Mouse (Mus musculus): Measurements from ENCODE around the gene Lrp11. TPM values are rescaled to one million over a fixed set of nuclear protein-coding genes. Genes with fewer than 3 reads are reported as not detected.

Lrp11 gene
- total RNA-seq, 1 experiment from 2014 or later, result 1.5 TPM

Other genes with a start within 250 kb of the Lrp11 start
- 27.2 and 51.3 TPM in 2 replicates for gene Ulbp1, start 116.2 kb upstream of the Lrp11 start, total RNA-seq (2017)
- gene Nup43, start 77.7 kb downstream of the Lrp11 start, total RNA-seq (2017), result 29.5 and 38.1 TPM in 2 replicates
- gene Pcmt1, start 91.3 kb downstream of the Lrp11 start, total RNA-seq (2017), result 72.8 and 75.1 TPM in 2 replicates
- gene Lats1, start 91.4 kb downstream of the Lrp11 start, total RNA-seq (2017), result 17.5 and 19.8 TPM in 2 replicates
- 57.2 and 80.5 TPM in 2 replicates for gene Katna1, start 136.2 kb downstream of the Lrp11 start, total RNA-seq (2017)
- 51.2 and 67.1 TPM in 2 replicates for gene Ginm1, start 203.0 kb downstream of the Lrp11 start, total RNA-seq (2017)
- 91.6 and 100 TPM in 2 replicates for gene Ppil4, start 203.1 kb downstream of the Lrp11 start, total RNA-seq (2017)
- 0.44 and 0.64 TPM in 2 replicates for gene Zc3h12d, start 242.7 kb downstream of the Lrp11 start, total RNA-seq (2017)